Mouse (Mus musculus) R1 (cell line): ENCODE measurements at regions not wholly inside any gene's neighbourhood (a gene's known extent, or its start where the extent isn't known, plus 50 kb on each side); places are given as distances from the start of the nearest gene placed in this dataset.

Experiments used
- DNase-seq: peaks from one replicate; pipeline ENCODE4 v3.0.0-alpha.2; 2018; ENCODE audit warnings: low read depth, low spot score

GRCm38 (mm10) chr2:47945061-47945460, 868.8 kb upstream of the Acvr2a start:
- DNase-seq, result no peak

DNA sequence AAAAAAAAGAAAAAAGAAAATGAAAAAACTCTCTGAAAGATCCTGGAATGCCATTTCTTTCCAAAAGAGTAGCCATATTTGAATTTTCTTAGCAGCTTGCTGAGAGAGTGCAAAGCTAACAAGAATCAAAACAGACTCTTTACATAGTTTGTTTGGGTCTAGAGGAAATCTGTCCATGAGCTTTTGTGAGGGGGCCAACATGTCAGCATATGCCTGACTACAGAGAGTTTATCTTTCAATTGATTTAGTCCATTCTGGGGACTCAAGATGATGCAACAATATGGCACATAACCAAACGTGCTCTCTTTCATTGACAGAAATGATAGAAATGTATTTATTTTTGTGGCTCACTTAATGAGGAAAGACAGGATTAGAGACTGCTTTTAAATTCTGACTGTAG, 822.8 kb upstream of the Acvr2a start:
- no peak for DNase-seq

GRCm38 (mm10) chr2:47994185-47994584, 819.7 kb upstream of the Acvr2a start:
- DNase-seq, result no peak

DNA sequence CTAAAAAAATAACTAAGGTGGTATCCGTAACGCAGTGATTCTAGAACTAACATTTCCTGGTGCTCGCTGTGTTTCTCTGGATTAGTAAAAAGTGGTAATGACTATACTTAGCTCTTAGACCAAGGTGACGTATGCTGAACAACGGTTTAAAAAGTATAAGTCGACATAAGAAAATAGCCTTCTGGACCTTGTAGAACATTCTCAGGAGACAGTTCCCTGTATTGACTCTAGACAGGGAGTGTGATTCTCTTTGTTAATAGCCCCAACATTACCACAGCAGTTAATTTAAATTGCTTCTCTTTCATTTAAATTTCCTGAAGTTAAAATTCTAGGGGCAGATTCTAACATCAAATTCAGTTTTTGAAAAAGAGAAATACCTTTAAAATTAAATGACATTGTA, 812.7 kb upstream of the Acvr2a start:
- no peak for DNase-seq

- peak; percentile 81 for DNase-seq
Measured at GRCm38 (mm10) chr2:48001800-48002507, 812.0 kb upstream of the Acvr2a start.

- no peak for DNase-seq
Measured at GRCm38 (mm10) chr2:48010308-48010707, 803.6 kb upstream of the Acvr2a start.

DNA sequence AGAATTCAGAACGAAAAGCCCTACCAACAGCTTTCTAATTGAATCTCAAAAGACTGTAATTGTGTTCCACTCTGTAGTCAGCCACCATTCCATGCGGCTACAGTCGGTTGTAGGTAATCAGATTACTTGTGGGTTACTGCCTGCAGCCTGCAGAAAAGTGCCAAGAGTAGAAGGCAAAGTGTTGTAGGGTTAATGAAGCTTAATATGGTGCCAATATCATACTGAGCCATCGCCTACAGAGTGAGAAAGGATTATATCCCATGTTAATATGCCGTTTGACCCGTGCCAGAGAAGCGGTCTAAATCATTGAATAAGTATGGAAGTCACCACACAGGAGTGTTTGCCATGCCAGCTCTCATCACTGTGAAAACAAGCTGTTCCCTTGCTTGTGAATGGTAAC, 786.4 kb upstream of the Acvr2a start:
- DNase-seq, result no peak

DNA sequence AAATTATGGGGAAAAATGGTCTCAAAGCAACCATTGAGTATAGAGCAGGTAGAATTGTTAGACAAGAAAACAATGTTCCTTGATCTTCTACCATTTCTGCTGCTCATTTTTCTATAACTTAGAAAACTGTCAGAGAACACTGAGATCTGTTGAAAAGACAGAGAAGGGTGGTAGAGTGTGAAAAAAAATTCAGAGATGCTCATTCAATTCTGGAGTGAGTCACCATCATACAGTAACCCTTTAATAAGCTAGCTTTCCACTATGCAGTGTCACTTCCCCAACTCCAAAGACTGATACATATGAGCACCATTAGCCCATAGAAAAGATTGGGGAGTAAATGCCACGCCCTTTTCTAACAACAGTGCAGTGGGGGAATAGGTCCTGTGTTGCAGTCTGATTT, 752.5 kb upstream of the Acvr2a start:
- no peak for DNase-seq

GRCm38 (mm10) chr2:48063436-48063835, 750.5 kb upstream of the Acvr2a start:
- no peak for DNase-seq

GRCm38 (mm10) chr2:48065162-48065561, 748.7 kb upstream of the Acvr2a start:
- DNase-seq, result no peak

DNA sequence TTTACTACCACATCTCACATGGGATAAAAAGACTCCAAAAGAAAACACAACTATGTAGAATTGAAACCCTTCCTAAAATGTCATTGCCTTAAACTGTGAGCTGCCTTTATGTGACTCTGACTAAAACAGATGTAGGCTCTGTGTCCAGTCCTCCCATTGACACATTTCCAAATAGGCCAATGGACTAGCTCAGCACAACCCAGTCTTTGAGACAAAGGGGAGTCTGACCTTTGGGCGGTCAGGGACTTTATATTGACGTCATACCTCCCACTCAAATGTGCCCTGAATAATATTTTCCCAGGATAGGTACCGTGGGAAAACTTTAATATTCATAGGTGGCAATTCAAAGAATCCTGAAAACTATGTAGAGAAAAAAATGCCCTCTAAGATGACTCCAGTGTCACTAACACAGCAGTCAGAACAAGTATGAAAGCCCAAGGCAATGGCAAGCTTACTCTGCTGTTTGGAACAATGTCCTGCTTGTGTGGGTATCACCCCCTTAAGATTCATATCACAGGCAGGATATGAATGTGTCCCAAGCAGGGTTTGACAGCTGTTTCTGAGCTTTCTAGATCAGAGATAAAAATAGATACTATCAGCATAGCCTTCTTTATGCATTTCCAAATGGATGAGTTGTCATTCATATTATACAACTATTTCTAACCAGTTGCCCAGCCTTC, 731.6 kb upstream of the Acvr2a start:
- DNase-seq, result no peak

GRCm38 (mm10) chr2:48098287-48098686, 715.6 kb upstream of the Acvr2a start:
- no peak for DNase-seq

DNA sequence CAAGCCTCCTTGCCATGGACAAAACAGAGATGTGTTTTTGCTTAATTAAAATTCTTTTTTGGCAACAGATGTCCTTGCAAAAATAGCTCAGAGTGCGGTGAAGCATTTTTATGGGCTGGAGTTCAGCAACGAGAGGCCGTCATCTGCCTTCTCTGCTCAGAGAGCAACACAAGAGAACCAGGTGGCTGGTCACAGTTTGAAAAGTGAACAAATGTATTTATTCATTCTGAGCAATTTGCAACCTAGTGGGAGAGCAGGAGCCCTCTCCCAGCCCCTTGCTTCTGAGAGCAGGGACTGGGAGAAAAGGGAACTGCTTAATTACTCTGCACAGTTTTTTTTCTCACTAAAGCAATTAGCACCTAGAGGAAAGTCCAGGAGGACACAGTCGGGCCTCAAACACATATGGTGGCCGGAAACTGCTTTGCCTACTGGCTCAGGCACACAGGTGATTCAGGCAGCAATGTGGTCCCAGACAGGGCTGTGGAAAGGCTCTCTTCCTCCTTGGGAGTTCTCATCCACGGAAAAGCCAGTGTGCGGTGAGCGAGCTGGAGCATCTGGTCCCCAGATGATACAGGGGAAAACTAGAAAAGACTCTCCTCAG, 714.9 kb upstream of the Acvr2a start:
- no peak for DNase-seq

DNA sequence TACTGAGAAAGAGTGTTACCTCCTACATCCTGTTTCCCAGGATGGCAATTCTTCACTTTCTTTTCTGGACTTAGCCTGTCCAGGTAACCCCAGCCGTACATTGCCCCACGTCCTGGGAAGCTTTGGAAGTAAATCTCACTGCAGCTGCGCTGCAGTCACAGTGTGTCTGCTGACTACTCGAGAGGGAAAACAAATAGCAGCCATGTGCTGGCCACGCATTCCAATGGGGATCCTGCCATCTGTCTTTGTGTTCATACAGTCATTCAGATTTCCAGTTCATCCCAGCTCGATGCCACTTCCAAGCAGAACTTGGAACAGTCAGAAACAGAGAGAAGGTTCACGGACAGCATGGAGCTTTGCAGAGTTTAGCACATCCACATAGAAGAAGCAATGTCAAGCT, 690.2 kb upstream of the Acvr2a start:
- peak; percentile 1 for DNase-seq

DNA sequence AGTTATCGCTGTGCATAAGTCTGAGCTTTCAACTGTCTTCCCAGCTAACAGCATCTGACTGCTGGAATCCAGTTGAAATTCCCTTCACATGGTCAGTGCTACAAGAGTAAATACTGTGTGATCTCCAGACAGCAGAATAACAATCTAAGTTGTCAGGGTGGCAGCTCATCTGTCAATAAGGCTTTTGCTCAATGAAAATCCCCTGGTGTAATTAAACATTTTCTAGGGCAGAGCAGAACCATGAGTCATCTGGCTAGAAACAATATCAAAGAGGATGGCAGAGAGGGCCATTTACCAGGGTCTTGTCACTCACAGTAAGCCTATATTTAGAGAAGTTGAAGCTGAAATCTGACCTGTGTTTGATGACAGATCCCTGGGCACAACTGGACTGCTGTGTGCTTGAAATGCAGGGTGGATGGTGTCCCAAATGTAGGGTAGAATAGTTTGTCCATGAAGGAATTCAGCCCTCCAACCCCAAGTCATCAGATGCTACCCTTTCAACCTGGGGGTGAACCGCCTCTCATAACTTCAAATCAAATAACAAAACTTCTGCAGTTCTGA, 675.8 kb upstream of the Acvr2a start:
- DNase-seq, result no peak

DNA sequence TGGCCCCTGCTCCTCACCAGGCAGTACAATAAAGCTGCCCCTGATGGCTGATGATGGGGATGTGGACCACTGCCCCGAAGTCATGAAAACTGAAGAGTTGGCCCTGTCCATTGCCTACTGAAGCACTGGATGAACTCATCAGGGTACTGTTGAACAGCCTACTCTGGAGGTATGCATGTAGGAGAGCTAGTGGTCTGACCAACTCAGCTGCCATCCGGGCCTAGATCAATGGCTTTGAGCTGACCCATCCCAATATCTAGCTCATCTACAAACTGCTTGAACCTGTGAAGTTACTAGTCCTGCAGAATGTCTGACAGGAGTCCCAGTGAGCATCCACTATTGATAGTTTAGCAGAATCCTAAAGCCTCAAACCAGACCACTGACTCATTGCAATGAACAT, 672.6 kb upstream of the Acvr2a start:
- DNase-seq, result no peak

DNA sequence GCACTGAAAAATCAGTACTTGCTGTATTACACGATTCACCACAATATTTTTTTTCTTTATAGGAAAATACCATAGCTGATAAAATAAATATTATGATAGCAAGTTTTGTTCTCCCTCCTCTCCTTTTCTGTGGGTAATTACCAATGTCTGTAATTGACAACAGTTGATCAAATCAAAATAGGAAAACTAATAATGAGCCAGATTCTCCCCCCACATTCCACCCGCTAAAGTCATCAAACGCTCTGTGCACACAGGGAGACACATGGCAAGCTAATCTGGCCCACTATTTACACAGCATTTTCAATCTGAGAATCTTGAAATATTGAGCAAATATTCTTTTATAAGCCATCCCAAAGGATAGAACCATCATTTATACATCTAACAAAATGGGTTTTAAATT, 659.2 kb upstream of the Acvr2a start:
- DNase-seq, result no peak

DNA sequence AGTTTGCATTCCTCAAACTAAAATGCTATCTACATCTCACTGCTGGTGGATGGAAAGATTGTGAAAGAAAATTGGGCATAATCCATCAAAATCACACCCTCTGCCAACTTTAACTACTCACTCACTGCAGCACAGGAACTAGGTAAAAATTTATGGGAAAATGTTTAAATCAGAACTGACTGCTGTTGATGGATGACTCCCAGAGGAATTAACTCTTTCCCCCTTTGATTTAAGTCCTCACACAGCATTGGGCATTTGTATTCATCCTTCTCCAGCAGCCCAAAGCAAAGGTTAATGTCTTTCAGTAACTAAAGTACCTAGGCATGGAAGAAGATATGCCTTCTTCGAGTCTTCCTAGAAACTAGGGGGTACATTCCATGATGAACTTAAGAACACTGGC, 641.3 kb upstream of the Acvr2a start:
- DNase-seq, result no peak

- DNase-seq, result no peak
Measured at GRCm38 (mm10) chr2:48186161-48186560, 627.7 kb upstream of the Acvr2a start.

- no peak for DNase-seq
Measured at GRCm38 (mm10) chr2:48186609-48187008, 627.3 kb upstream of the Acvr2a start.

DNA sequence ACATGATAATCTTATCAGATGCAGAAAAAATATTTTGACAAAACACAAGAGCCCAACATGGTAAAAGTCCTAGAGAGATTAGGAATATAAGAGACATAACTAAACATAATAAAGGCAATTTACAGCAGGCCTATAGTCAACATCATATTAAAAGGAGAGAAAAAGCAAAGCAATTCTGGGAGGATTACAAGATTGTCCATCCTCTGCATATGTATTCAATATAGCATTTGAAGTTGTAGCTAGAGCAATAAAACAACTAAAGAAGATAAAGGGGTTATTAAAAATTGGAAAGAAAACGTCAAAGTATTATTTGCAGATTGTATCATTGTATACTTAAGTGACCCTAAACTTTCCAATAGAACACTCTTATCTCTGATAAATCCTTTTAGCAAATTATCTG, 602.1 kb upstream of the Acvr2a start:
- no peak for DNase-seq

GRCm38 (mm10) chr2:48220771-48221170, 593.1 kb upstream of the Acvr2a start:
- no peak for DNase-seq
